Mouse (Mus musculus) embryonic facial prominence, embryonic 14.5 days (tissue): ENCODE measurements around the gene Lrrc8c. TPM values are rescaled to one million over a fixed set of nuclear protein-coding genes. Genes with fewer than 3 reads are reported as not detected.

Source experiments
- ATAC-seq: fragments of 200-750 bp; cut with Nextera tagmentation; 2 replicates; pipeline ENCODE4 v1.8.0; 2017; ENCODE audit warnings: low read depth, moderate number of reproducible peaks, moderate TSS enrichment
- DNase-seq: peaks from one replicate; pipeline ENCODE4 v3.0.0-alpha.2; 2015; ENCODE audit warnings: low spot score
- H3K27ac ChIP-seq: fragments of 300-500 bp; sonication (generic); replicated peaks from 2 replicates; pipeline ENCODE4 v1.5.1; 2014; ENCODE audit warnings: low read depth, mild to moderate bottlenecking, low read length, moderate library complexity
- H3K27me3 ChIP-seq: fragments of 300-500 bp; sonication (generic); replicated peaks from 2 replicates; pipeline ENCODE4 v1.6.1; 2014; ENCODE audit warnings: low read length; ENCODE audit not compliant: control insufficient read depth, insufficient read depth
- H3K36me3 ChIP-seq: fragments of 300-500 bp; sonication (generic); 2 replicates; pipeline ENCODE4 v1.6.1; 2014; ENCODE audit warnings: low read length, mixed read lengths; ENCODE audit not compliant: control insufficient read depth, insufficient read depth
- H3K4me1 ChIP-seq: fragments of 300-500 bp; sonication (generic); 2 replicates; pipeline ENCODE4 v1.6.1; 2014; ENCODE audit warnings: antibody characterized with exemption, low read length; ENCODE audit not compliant: control insufficient read depth, insufficient read depth
- H3K4me2 ChIP-seq: fragments of 300-500 bp; sonication (generic); 2 replicates; pipeline ENCODE4 v1.6.1; 2014; ENCODE audit warnings: low read depth, mild to moderate bottlenecking, low read length, moderate library complexity, mixed read lengths
- H3K4me3 ChIP-seq: fragments of 300-500 bp; sonication (generic); 2 replicates; pipeline ENCODE4 v1.5.1; 2014; ENCODE audit warnings: low read depth, mild to moderate bottlenecking, low read length
- H3K9ac ChIP-seq: fragments of 300-500 bp; sonication (generic); 2 replicates; pipeline ENCODE4 v1.6.1; 2014; ENCODE audit warnings: low read depth, mild to moderate bottlenecking, low read length, moderate library complexity, mixed read lengths
- H3K9me3 ChIP-seq: fragments of 300-500 bp; sonication (generic); 2 replicates; pipeline ENCODE4 v1.6.1; 2016; ENCODE audit warnings: low read length; ENCODE audit not compliant: control insufficient read depth
- WGBS: fragments of 180-500 bp; shearing (Covaris S2); extraction: QIAGEN DNeasy Blood & Tissue Kit; methylation state at CpG from one replicate; pipeline ENCODE4 v1.1.7; 2014; 5-methylcytosine and 5-hydroxymethylcytosine counted together
- polyA plus RNA-seq: library from polyadenylated mRNA; unstranded; fragments of >200 nt; fragmentation: Nextera tagmentation; extraction: Ambion mirVana; gene quantifications from 2 replicates; pipeline ENCODE4 v1.2.1, GENCODE M21; 2014

Gene Lrrc8c
- polyA plus RNA-seq, 1 experiment from 2014 or later = 23.8 TPM

DNA sequence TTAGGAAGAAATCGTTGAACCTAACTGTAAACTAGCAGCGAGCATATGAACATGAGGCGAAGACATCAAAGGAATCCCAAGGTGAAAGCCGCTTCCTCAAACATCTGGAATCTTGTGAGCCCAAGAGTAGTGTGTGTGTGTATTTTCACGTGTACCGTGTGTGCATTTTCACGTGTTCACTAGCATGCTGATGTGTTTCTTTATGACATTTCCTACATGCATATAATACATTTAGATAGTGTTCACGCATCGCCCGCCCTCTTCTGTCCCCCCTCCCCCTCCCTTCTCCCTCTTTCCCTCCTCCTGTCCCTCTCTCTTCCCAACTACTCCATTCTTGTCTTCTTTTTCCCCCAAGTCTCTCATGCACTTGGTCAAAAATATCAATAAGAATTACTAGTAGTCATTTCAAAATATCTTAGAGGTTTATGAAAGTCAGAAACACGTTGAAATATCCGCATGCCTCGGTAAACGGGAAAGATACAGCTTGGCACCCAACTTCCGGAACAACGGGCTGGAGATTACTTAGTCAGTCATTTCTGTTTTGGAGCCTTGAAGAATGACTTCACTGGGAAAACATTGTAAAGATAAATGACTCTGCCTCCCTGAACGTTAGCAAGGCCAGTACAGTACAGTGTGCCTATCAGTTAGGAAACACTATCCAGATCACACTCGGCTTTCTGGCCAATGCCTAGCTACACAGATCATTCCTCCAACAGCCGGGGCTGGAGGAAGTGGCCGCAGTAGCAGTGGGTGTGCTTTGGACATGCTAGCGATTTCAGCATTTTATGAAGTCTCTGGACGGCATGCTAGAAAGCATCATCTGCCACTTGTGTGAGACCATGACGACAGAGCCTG, 8.5 kb downstream of the Lrrc8c start:
- Histone ChIP-seq H3K36me3 (0 out of 2 replicates have a peak, but pooled peaks cover 4% of the 10 kb centered on the region), H3K27ac (no peak overlapping the region), H3K4me2 (no peak overlapping the region), H3K4me3 (no peak overlapping the region), H3K4me1 (no peaks in the 10 kb centered on the region), H3K27me3 (no peaks in the 10 kb centered on the region), H3K9me3 (no peaks in the 10 kb centered on the region), H3K9ac (no peak overlapping the region)
- DNase-seq (no peak), ATAC-seq (no peak)
- 85% methylated on average over 23 of the region's 23 CpGs for WGBS

DNA sequence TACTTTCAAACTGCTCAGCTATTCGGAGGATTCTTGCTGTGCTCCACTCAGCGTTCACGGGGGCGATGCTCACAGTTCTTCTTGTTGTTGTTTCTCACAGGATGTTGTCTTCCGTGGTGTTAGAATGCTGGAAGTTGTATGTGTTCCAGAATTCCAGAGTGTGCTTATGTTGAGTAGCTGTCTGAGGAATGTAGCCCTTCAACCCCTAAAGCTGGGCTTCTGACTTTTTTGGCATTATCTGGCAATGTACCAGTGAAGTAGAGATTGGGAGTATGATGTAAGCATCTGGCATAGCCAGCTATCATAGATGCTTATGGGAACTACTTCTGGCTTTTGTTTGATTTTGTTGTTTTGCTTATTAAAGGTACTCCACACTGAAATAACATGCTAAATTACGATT, 11.4 kb downstream of the Lrrc8c start:
- Histone ChIP-seq H3K27ac (no peak overlapping the region), H3K4me1 (no peaks in the 10 kb centered on the region), H3K4me2 (no peak overlapping the region), H3K27me3 (no peaks in the 10 kb centered on the region), H3K36me3 (0 out of 2 replicates have a peak, but pooled peaks cover 4% of the 10 kb centered on the region), H3K4me3 (no peak overlapping the region), H3K9me3 (no peaks in the 10 kb centered on the region), H3K9ac (no peak overlapping the region)
- ATAC-seq = no peak
- DNase-seq = no peak
- WGBS = 73% methylated on average over 6 of the region's 6 CpGs

- Histone ChIP-seq H3K9me3 (no peaks in the 10 kb centered on the region), H3K27ac (no peak overlapping the region), H3K4me2 (no peak overlapping the region), H3K4me1 (no peaks in the 10 kb centered on the region), H3K4me3 (no peak overlapping the region), H3K9ac (no peak overlapping the region), H3K27me3 (no peaks in the 10 kb centered on the region), H3K36me3 (no peaks in the 10 kb centered on the region)
- DNase-seq (no peak), ATAC-seq (no peak)
- WGBS = 93% methylated on average over 3 of the region's 3 CpGs
These were observed 16.0 kb downstream of the Lrrc8c start for GRCm38 (mm10) chr5:105535186-105535585.

- Histone ChIP-seq H3K27ac (no peak overlapping the region), H3K27me3 (no peaks in the 10 kb centered on the region), H3K4me1 (no peaks in the 10 kb centered on the region), H3K4me3 (no peak overlapping the region), H3K9ac (no peak overlapping the region), H3K9me3 (no peaks in the 10 kb centered on the region), H3K36me3 (no peaks in the 10 kb centered on the region), H3K4me2 (no peak overlapping the region)
- ATAC-seq = no peak
- 96% methylated on average over 2 of the region's 2 CpGs for WGBS
- DNase-seq = no peak
These were observed 17.0 kb downstream of the Lrrc8c start for GRCm38 (mm10) chr5:105536172-105536571.

DNA sequence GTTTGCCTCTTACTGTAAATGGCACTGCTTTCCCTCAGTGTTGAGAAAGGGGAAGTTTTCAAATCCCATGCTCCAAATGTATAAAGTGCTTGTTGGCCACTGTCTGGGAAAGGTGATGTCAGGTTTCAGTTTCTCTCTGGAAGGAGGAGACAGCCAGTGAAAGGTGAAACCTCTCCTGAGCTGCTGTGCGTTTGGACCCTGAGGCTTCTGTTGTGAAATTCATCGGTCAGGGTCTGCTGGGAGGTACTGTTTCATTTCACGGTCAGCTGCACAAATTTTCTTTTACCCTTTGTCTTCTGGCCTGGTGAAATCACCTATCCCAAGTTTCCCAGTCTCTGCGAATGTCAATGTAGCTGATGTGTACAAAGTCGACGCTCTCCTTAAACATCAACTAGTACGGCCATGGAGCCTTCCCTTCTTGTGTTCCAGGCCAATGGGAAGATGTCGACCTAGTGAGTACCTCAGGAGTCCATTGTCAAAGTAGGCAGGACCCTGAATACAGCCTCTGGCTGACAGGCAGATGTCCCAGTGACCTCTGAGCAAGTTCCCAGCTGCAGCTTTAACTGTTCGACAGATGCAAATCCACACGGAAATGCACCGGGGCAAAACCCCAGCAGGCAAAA, 18.0 kb downstream of the Lrrc8c start:
- no peak overlapping the region for H3K4me3 ChIP-seq
- no peaks in the 10 kb centered on the region for H3K36me3 ChIP-seq
- no peak overlapping the region for H3K9ac ChIP-seq
- ATAC-seq = no peak
- H3K27ac ChIP-seq = no peak overlapping the region
- H3K4me1 ChIP-seq = no peaks in the 10 kb centered on the region
- H3K4me2 ChIP-seq = no peak overlapping the region
- peak; percentile 35 for DNase-seq
- no peaks in the 10 kb centered on the region for H3K9me3 ChIP-seq
- WGBS = 55% methylated on average over 11 of the region's 11 CpGs
- no peaks in the 10 kb centered on the region for H3K27me3 ChIP-seq

GRCm38 (mm10) chr5:105541051-105541450, 21.9 kb downstream of the Lrrc8c start:
- ATAC-seq (no peak), DNase-seq (no peak)
- 87% methylated on average over 7 of the region's 7 CpGs for WGBS
- Histone ChIP-seq H3K9me3 (no peaks in the 10 kb centered on the region), H3K9ac (no peak overlapping the region), H3K36me3 (peaks cover 8% of the 10 kb centered on the region; the same call in 1 of the 2 replicates), H3K4me2 (no peak overlapping the region), H3K27ac (no peak overlapping the region), H3K4me3 (no peak overlapping the region), H3K27me3 (no peaks in the 10 kb centered on the region), H3K4me1 (no peaks in the 10 kb centered on the region)

- no peak overlapping the region for H3K4me2 ChIP-seq
- H3K4me3 ChIP-seq = no peak overlapping the region
- H3K27ac ChIP-seq = no peak overlapping the region
- WGBS = 54% methylated on average over 3 of the region's 3 CpGs
- peaks cover 8% of the 10 kb centered on the region; the same call in 1 of the 2 replicates for H3K36me3 ChIP-seq
- no peaks in the 10 kb centered on the region for H3K27me3 ChIP-seq
- no peak for ATAC-seq
- H3K9me3 ChIP-seq = no peaks in the 10 kb centered on the region
- no peak overlapping the region for H3K9ac ChIP-seq
- no peaks in the 10 kb centered on the region for H3K4me1 ChIP-seq
- DNase-seq = no peak
These were observed 25.9 kb downstream of the Lrrc8c start for GRCm38 (mm10) chr5:105545126-105545525.

GRCm38 (mm10) chr5:105547115-105547514, 27.9 kb downstream of the Lrrc8c start:
- Histone ChIP-seq H3K27me3 (no peaks in the 10 kb centered on the region), H3K9me3 (no peaks in the 10 kb centered on the region), H3K4me3 (no peak overlapping the region), H3K27ac (no peak overlapping the region), H3K36me3 (peaks cover 8% of the 10 kb centered on the region; the same call in 1 of the 2 replicates), H3K4me1 (no peaks in the 10 kb centered on the region), H3K4me2 (no peak overlapping the region), H3K9ac (no peak overlapping the region)
- ATAC-seq (no peak), DNase-seq (no peak)
- 91% methylated on average over 4 of the region's 4 CpGs for WGBS
